Mouse (Mus musculus): ENCODE data around the gene Arpc1a. TPM values are rescaled to one million over a fixed set of nuclear protein-coding genes. Genes with fewer than 3 reads are reported as not detected.

The Arpc1a gene
- polyA plus RNA-seq, 1 experiment from 2014 or later = 252 TPM

GRCm38 (mm10) chr5:145112566-145112965 is 28.9 kb downstream of the Arpc1a start:
- ATAC-seq (ENCODE audit: low FRiP score) = no peak

GRCm38 (mm10) chr5:145113416-145113815 is 29.8 kb downstream of the Arpc1a start:
- Histone ChIP-seq H3K4me2 (peak overlapping the region; percentile 55; the same call in 1 of the 2 replicates), H3K4me3 (peak overlapping the region; percentile 43), H3K27ac (no peak overlapping the region), H3K9ac (no peak overlapping the region), H3K36me3 (peaks cover 28% of the 10 kb centered on the region), H3K9me3 (no peaks in the 10 kb centered on the region), H3K4me1 (replicated peaks) (peaks cover 16% of the 10 kb centered on the region), H3K27me3 (peaks cover 35% of the 10 kb centered on the region)
- 64% methylated on average over 2 of the region's 2 CpGs for WGBS
- no peak for ATAC-seq (ENCODE audit: low FRiP score)

More at GRCm38 (mm10) chr5:145112566-145112965, 28.9 kb downstream of the Arpc1a start:
- Histone ChIP-seq H3K36me3 (peaks cover 36% of the 10 kb centered on the region), H3K4me2 (no peak overlapping the region), H3K9ac (no peak overlapping the region), H3K4me3 (no peak overlapping the region), H3K27me3 (peaks cover 35% of the 10 kb centered on the region), H3K27ac (no peak overlapping the region), H3K4me1 (replicated peaks) (peaks cover 13% of the 10 kb centered on the region), H3K9me3 (no peaks in the 10 kb centered on the region)
- 81% methylated on average over 8 of the region's 8 CpGs for WGBS

- H3K36me3 ChIP-seq = peaks cover 21% of the 10 kb centered on the region
- WGBS = 2% methylated on average over 39 of the region's 53 CpGs
- peak within 1 kb of the TSS; percentile 23; the same call in 1 of the 2 replicates for H3K27ac ChIP-seq
- H3K9me3 ChIP-seq = no peaks in the 10 kb centered on the region; the same call in 1 of the 2 replicates
- H3K9ac ChIP-seq = peak within 1 kb of the TSS; percentile 67
- H3K27me3 ChIP-seq = peaks cover 35% of the 10 kb centered on the region
- peak; percentile 26; the same call in 1 of the 2 replicates for ATAC-seq (ENCODE audit: low FRiP score)
- H3K4me2 ChIP-seq = peak within 1 kb of the TSS; percentile 55
- H3K4me1 ChIP-seq (replicated peaks) = peaks cover 16% of the 10 kb centered on the region
- peak within 1 kb of the TSS; percentile 43 for H3K4me3 ChIP-seq
Observed at GRCm38 (mm10) chr5:145114071-145114605, 30.5 kb downstream of the Arpc1a start, which contains the start of gene Arpc1b. Arpc1b (plus strand) TSS chr5:145114215.

- H3K27me3 ChIP-seq = peaks cover 35% of the 10 kb centered on the region
- H3K36me3 ChIP-seq = peaks cover 14% of the 10 kb centered on the region
- 19% methylated on average over 38 of the region's 40 CpGs for WGBS
- H3K4me1 ChIP-seq (replicated peaks) = peaks cover 16% of the 10 kb centered on the region
- H3K27ac ChIP-seq = peak overlapping the region; percentile 23; the same call in 1 of the 2 replicates
- H3K9ac ChIP-seq = peak overlapping the region; percentile 67
- H3K9me3 ChIP-seq = no peaks in the 10 kb centered on the region; the same call in 1 of the 2 replicates
- peak overlapping the region; percentile 55 for H3K4me2 ChIP-seq
- H3K4me3 ChIP-seq = peak overlapping the region; percentile 43
- ATAC-seq (ENCODE audit: low FRiP score) = peak; percentile 49
Observed at GRCm38 (mm10) chr5:145114606-145115473, 31.2 kb downstream of the Arpc1a start.

- H3K27me3 ChIP-seq = peaks cover 35% of the 10 kb centered on the region
- no peak for ATAC-seq (ENCODE audit: low FRiP score)
- no peak overlapping the region for H3K9ac ChIP-seq
- H3K27ac ChIP-seq = peak overlapping the region; percentile 44; the same call in 1 of the 2 replicates
- H3K4me2 ChIP-seq = 0 out of 2 replicates have a peak overlapping the region, but pooled peaks have one; percentile 1
- peaks cover 5% of the 10 kb centered on the region for H3K36me3 ChIP-seq
- no peaks in the 10 kb centered on the region; the same call in 1 of the 2 replicates for H3K9me3 ChIP-seq
- no peak overlapping the region for H3K4me3 ChIP-seq
- 87% methylated on average over 5 of the region's 5 CpGs for WGBS
- H3K4me1 ChIP-seq (replicated peaks) = peaks cover 16% of the 10 kb centered on the region
Observed at GRCm38 (mm10) chr5:145115736-145116135, 32.1 kb downstream of the Arpc1a start.

GRCm38 (mm10) chr5:145116316-145116715 is 32.7 kb downstream of the Arpc1a start:
- no peak overlapping the region for H3K9ac ChIP-seq
- H3K36me3 ChIP-seq = peaks cover 2% of the 10 kb centered on the region
- H3K9me3 ChIP-seq = no peaks in the 10 kb centered on the region; the same call in 1 of the 2 replicates
- H3K4me2 ChIP-seq = 0 out of 2 replicates have a peak overlapping the region, but pooled peaks have one; percentile 1
- H3K4me3 ChIP-seq = no peak overlapping the region
- peaks cover 16% of the 10 kb centered on the region for H3K4me1 ChIP-seq (replicated peaks)
- 58% methylated on average over 4 of the region's 4 CpGs for WGBS
- H3K27me3 ChIP-seq = peaks cover 35% of the 10 kb centered on the region
- ATAC-seq (ENCODE audit: low FRiP score) = no peak
- peak overlapping the region; percentile 44; the same call in 1 of the 2 replicates for H3K27ac ChIP-seq

GRCm38 (mm10) chr5:145116916-145117315 is 33.3 kb downstream of the Arpc1a start:
- H3K4me3 ChIP-seq = no peak overlapping the region
- no peaks in the 10 kb centered on the region; the same call in 1 of the 2 replicates for H3K9me3 ChIP-seq
- no peaks in the 10 kb centered on the region; the same call in 1 of the 2 replicates for H3K36me3 ChIP-seq
- no peak overlapping the region for H3K27ac ChIP-seq
- no peak overlapping the region for H3K9ac ChIP-seq
- no peak for ATAC-seq (ENCODE audit: low FRiP score)
- 45% methylated on average over 10 of the region's 10 CpGs for WGBS
- peaks cover 16% of the 10 kb centered on the region for H3K4me1 ChIP-seq (replicated peaks)
- peaks cover 35% of the 10 kb centered on the region for H3K27me3 ChIP-seq
- no peak overlapping the region for H3K4me2 ChIP-seq

GRCm38 (mm10) chr5:145118005-145118404 is 34.4 kb downstream of the Arpc1a start:
- H3K9me3 ChIP-seq = no peaks in the 10 kb centered on the region; the same call in 1 of the 2 replicates
- 62% methylated on average over 6 of the region's 6 CpGs for WGBS

GRCm38 (mm10) chr5:145118461-145118860 is 34.8 kb downstream of the Arpc1a start:
- Histone ChIP-seq H3K4me2 (no peak overlapping the region), H3K27me3 (peaks cover 27% of the 10 kb centered on the region), H3K4me1 (replicated peaks) (peaks cover 16% of the 10 kb centered on the region), H3K27ac (no peak overlapping the region), H3K36me3 (peaks cover 7% of the 10 kb centered on the region), H3K9ac (no peak overlapping the region), H3K9me3 (no peaks in the 10 kb centered on the region; the same call in 1 of the 2 replicates), H3K4me3 (no peak overlapping the region)
- 86% methylated on average over 5 of the region's 5 CpGs for WGBS
- no peak for ATAC-seq (ENCODE audit: low FRiP score)

More at GRCm38 (mm10) chr5:145118005-145118404, 34.4 kb downstream of the Arpc1a start:
- Histone ChIP-seq H3K4me2 (no peak overlapping the region), H3K4me1 (replicated peaks) (peaks cover 16% of the 10 kb centered on the region), H3K27ac (no peak overlapping the region), H3K36me3 (peaks cover 2% of the 10 kb centered on the region), H3K9ac (no peak overlapping the region), H3K4me3 (no peak overlapping the region), H3K27me3 (peaks cover 31% of the 10 kb centered on the region)
- no peak for ATAC-seq (ENCODE audit: low FRiP score)

- Histone ChIP-seq H3K4me3 (no peak overlapping the region), H3K27me3 (peaks cover 18% of the 10 kb centered on the region), H3K27ac (no peak overlapping the region), H3K4me2 (no peak overlapping the region), H3K36me3 (peaks cover 16% of the 10 kb centered on the region), H3K9ac (no peak overlapping the region), H3K9me3 (no peaks in the 10 kb centered on the region; the same call in 1 of the 2 replicates), H3K4me1 (replicated peaks) (peaks cover 9% of the 10 kb centered on the region)
- ATAC-seq (ENCODE audit: low FRiP score) = no peak
- 91% methylated on average over 2 of the region's 2 CpGs for WGBS
Observed at GRCm38 (mm10) chr5:145119385-145119784, 35.8 kb downstream of the Arpc1a start.

GRCm38 (mm10) chr5:145120921-145121320 is 37.3 kb downstream of the Arpc1a start:
- no peak overlapping the region for H3K27ac ChIP-seq
- H3K9ac ChIP-seq = no peak overlapping the region
- peaks cover 2% of the 10 kb centered on the region; the same call in 1 of the 2 replicates for H3K27me3 ChIP-seq
- H3K4me2 ChIP-seq = no peak overlapping the region
- no peak overlapping the region for H3K4me3 ChIP-seq
- H3K4me1 ChIP-seq (replicated peaks) = 0 out of 2 replicates have a peak, but pooled peaks cover 3% of the 10 kb centered on the region
- H3K9me3 ChIP-seq = no peaks in the 10 kb centered on the region; the same call in 1 of the 2 replicates
- 82% methylated on average over 7 of the region's 7 CpGs for WGBS
- H3K36me3 ChIP-seq = peaks cover 31% of the 10 kb centered on the region
- no peak for ATAC-seq (ENCODE audit: low FRiP score)

GRCm38 (mm10) chr5:145123396-145123795 is 39.8 kb downstream of the Arpc1a start:
- H3K9me3 ChIP-seq = no peaks in the 10 kb centered on the region; the same call in 1 of the 2 replicates
- 93% methylated on average over 19 of the region's 19 CpGs for WGBS
- H3K4me2 ChIP-seq = no peak overlapping the region
- H3K9ac ChIP-seq = no peak overlapping the region
- H3K27ac ChIP-seq = no peak overlapping the region
- no peak for ATAC-seq (ENCODE audit: low FRiP score)
- peaks cover 55% of the 10 kb centered on the region for H3K36me3 ChIP-seq
- no peaks in the 10 kb centered on the region for H3K27me3 ChIP-seq
- no peaks in the 10 kb centered on the region for H3K4me1 ChIP-seq (replicated peaks)
- no peak overlapping the region for H3K4me3 ChIP-seq

Measured in hindbrain, embryonic 13.5 days (tissue).